Mouse (Mus musculus): ENCODE results near the gene Mrpl58. TPM values are rescaled to one million over a fixed set of nuclear protein-coding genes. Genes with fewer than 3 reads are reported as not detected.

The Mrpl58 gene
- polyA plus RNA-seq, 2 experiments: 37.8 to 90.7 TPM

DNA sequence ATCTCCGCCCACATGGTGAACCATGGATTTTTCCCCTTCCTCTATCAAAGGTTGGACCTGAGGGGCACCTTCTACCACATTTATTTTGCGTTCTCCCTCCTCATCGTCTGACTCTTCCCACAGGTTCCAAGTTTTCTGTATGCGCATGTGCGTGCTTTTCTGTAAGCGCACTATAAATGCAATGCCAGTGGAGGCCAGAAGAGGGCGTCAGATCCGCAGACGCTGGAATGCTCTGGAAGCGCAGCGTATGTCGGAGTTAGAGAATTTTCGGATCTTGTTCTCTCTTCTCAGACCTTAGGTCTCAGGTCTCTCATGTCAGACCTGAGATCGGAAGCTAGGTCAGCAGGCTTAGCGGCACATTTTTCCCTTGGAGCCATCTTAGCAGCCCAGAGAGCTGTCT lies 52.1 kb downstream of the Mrpl58 start:
- H3K4me3 ChIP-seq (ENCODE audit: insufficient read depth in 1 of 2, low read depth in 2 of 2, low read length in 2 of 2): no peak overlapping the region
- TF ChIP-seq CTCF (IDR thresholded peaks at IDR 0.05; ENCODE audit: low read depth) (peak; percentile 53), EP300 (IDR thresholded peaks at IDR 0.05; ENCODE audit: low read depth) (no peak)
- no peaks in the 10 kb centered on the region for H3K36me3 ChIP-seq (replicated peaks; ENCODE audit: control insufficient read depth, insufficient read depth, low read depth)
- DNase-seq (ENCODE audit: low read depth in 3 of 3, low spot score in 3 of 3) (no peak), ATAC-seq (ENCODE audit: insufficient read depth) (no peak)
- H3K27me3 ChIP-seq (ENCODE audit: control insufficient read depth, insufficient read depth, low read length): no peaks in the 10 kb centered on the region; the same call in 1 of the 2 replicates
- WGBS (ENCODE audit: insufficient replicate concordance): 78% methylated on average over 15 of the region's 15 CpGs
- no peaks in the 10 kb centered on the region for H3K4me1 ChIP-seq (replicated peaks; ENCODE audit: control insufficient read depth in 2 of 2, insufficient read depth in 2 of 2, low read length in 1 of 2)
- no peak overlapping the region for H3K27ac ChIP-seq
- no peak overlapping the region for H3K4me2 ChIP-seq (ENCODE audit: low read depth)
- no peak overlapping the region for H3K9ac ChIP-seq (replicated peaks)
- H3K9me3 ChIP-seq (ENCODE audit: control insufficient read depth, low read length): no peaks in the 10 kb centered on the region

DNA sequence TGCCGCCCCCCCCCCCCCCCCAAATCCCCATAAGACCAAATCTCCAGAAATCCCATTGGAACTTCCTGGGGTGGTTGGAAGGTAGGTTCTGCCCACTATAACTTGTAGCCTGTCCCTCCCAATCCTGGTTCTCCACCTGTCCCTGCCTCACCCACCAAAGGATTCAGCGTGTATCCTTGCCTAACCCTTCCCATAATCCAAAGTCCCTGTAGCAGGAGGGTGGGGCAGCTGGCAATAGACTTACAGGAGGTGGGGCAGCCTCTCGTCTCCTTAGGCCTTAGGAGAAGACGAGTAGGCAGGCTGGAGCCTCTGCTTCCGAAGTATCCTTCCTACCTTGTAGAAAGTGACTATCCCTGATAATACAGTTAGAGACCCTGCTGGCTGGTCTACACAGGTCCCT lies 52.6 kb downstream of the Mrpl58 start:
- H3K27me3 ChIP-seq (ENCODE audit: control insufficient read depth, insufficient read depth, low read length): no peaks in the 10 kb centered on the region; the same call in 1 of the 2 replicates
- no peak for TF ChIP-seq CTCF (IDR thresholded peaks at IDR 0.05; ENCODE audit: low read depth)
- no peak for TF ChIP-seq EP300 (IDR thresholded peaks at IDR 0.05; ENCODE audit: low read depth)
- WGBS (ENCODE audit: insufficient replicate concordance): 69% methylated on average over 5 of the region's 5 CpGs
- no peaks in the 10 kb centered on the region for H3K36me3 ChIP-seq (replicated peaks; ENCODE audit: control insufficient read depth, insufficient read depth, low read depth)
- no peaks in the 10 kb centered on the region for H3K4me1 ChIP-seq (replicated peaks; ENCODE audit: control insufficient read depth in 2 of 2, insufficient read depth in 2 of 2, low read length in 1 of 2)
- no peak for DNase-seq (ENCODE audit: low read depth in 3 of 3, low spot score in 3 of 3)
- no peaks in the 10 kb centered on the region for H3K9me3 ChIP-seq (ENCODE audit: control insufficient read depth, low read length)
- H3K4me3 ChIP-seq (ENCODE audit: insufficient read depth in 1 of 2, low read depth in 2 of 2, low read length in 2 of 2): no peak overlapping the region
- no peak overlapping the region for H3K4me2 ChIP-seq (ENCODE audit: low read depth)
- no peak overlapping the region for H3K9ac ChIP-seq (replicated peaks)
- H3K27ac ChIP-seq: no peak overlapping the region
- ATAC-seq (ENCODE audit: insufficient read depth): no peak

DNA sequence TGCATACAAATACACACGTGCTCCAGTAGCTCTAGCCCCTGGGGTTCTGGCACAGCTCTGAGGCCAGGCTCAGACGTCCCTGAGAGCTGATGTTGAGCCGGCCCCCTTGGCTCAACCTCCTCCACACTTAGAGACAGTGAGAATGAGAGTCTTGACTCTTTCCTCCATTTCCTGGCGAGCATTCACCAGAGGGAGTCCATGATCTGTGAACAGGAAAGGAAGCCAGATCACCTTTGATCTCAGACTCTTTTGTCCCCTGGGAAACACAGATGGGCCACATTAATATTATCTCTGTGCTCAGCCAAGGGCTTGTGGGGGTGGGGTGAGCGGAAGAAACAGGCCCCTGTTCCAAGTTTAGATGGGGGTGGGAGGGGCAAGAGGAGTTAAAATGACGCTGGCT lies 53.9 kb downstream of the Mrpl58 start:
- 37% methylated on average over 6 of the region's 6 CpGs for WGBS (ENCODE audit: insufficient replicate concordance)
- H3K36me3 ChIP-seq (replicated peaks; ENCODE audit: control insufficient read depth, insufficient read depth, low read depth): no peaks in the 10 kb centered on the region
- TF ChIP-seq CTCF (IDR thresholded peaks at IDR 0.05; ENCODE audit: low read depth) (no peak), EP300 (IDR thresholded peaks at IDR 0.05; ENCODE audit: low read depth) (no peak)
- H3K27me3 ChIP-seq (ENCODE audit: control insufficient read depth, insufficient read depth, low read length): no peaks in the 10 kb centered on the region; the same call in 1 of the 2 replicates
- ATAC-seq (ENCODE audit: insufficient read depth): 0 out of 2 replicates have a peak, but pooled peaks have one; percentile 23
- no peaks in the 10 kb centered on the region for H3K9me3 ChIP-seq (ENCODE audit: control insufficient read depth, low read length)
- no peak overlapping the region for H3K27ac ChIP-seq
- H3K4me2 ChIP-seq (ENCODE audit: low read depth): no peak overlapping the region
- no peak for DNase-seq (ENCODE audit: low read depth in 3 of 3, low spot score in 3 of 3)
- no peaks in the 10 kb centered on the region for H3K4me1 ChIP-seq (replicated peaks; ENCODE audit: control insufficient read depth in 2 of 2, insufficient read depth in 2 of 2, low read length in 1 of 2)
- no peak overlapping the region for H3K4me3 ChIP-seq (ENCODE audit: insufficient read depth in 1 of 2, low read depth in 2 of 2, low read length in 2 of 2)
- no peak overlapping the region for H3K9ac ChIP-seq (replicated peaks)

- Histone ChIP-seq H3K4me3 (ENCODE audit: insufficient read depth in 1 of 2, low read depth in 2 of 2, low read length in 2 of 2) (no peak overlapping the region), H3K4me1 (replicated peaks; ENCODE audit: control insufficient read depth in 2 of 2, insufficient read depth in 2 of 2, low read length in 1 of 2) (no peaks in the 10 kb centered on the region), H3K9me3 (ENCODE audit: control insufficient read depth, low read length) (no peaks in the 10 kb centered on the region), H3K27me3 (ENCODE audit: control insufficient read depth, insufficient read depth, low read length) (no peaks in the 10 kb centered on the region; the same call in 1 of the 2 replicates), H3K9ac (replicated peaks) (no peak overlapping the region), H3K36me3 (replicated peaks; ENCODE audit: control insufficient read depth, insufficient read depth, low read depth) (no peaks in the 10 kb centered on the region), H3K4me2 (ENCODE audit: low read depth) (no peak overlapping the region), H3K27ac (no peak overlapping the region)
- no peak for TF ChIP-seq CTCF (IDR thresholded peaks at IDR 0.05; ENCODE audit: low read depth)
- TF ChIP-seq EP300 (IDR thresholded peaks at IDR 0.05; ENCODE audit: low read depth): no peak
- DNase-seq (ENCODE audit: low read depth in 3 of 3, low spot score in 3 of 3) (no peak), ATAC-seq (ENCODE audit: insufficient read depth) (no peak)
- 21% methylated on average over 8 of the region's 8 CpGs for WGBS (ENCODE audit: insufficient replicate concordance)
These were observed 57.4 kb downstream of the Mrpl58 start for GRCm38 (mm10) chr11:115460976-115461375.

- Histone ChIP-seq H3K4me2 (ENCODE audit: low read depth) (no peak overlapping the region), H3K36me3 (replicated peaks; ENCODE audit: control insufficient read depth, insufficient read depth, low read depth) (no peaks in the 10 kb centered on the region), H3K9me3 (ENCODE audit: control insufficient read depth, low read length) (no peaks in the 10 kb centered on the region), H3K27ac (no peak overlapping the region), H3K27me3 (ENCODE audit: control insufficient read depth, insufficient read depth, low read length) (no peaks in the 10 kb centered on the region; the same call in 1 of the 2 replicates), H3K4me3 (ENCODE audit: insufficient read depth in 1 of 2, low read depth in 2 of 2, low read length in 2 of 2) (no peak overlapping the region), H3K9ac (replicated peaks) (no peak overlapping the region), H3K4me1 (replicated peaks; ENCODE audit: control insufficient read depth in 2 of 2, insufficient read depth in 2 of 2, low read length in 1 of 2) (no peaks in the 10 kb centered on the region)
- ATAC-seq (ENCODE audit: insufficient read depth): no peak
- TF ChIP-seq EP300 (IDR thresholded peaks at IDR 0.05; ENCODE audit: low read depth): no peak
- no peak for TF ChIP-seq CTCF (IDR thresholded peaks at IDR 0.05; ENCODE audit: low read depth)
- DNase-seq (ENCODE audit: low read depth in 3 of 3, low spot score in 3 of 3): no peak
- WGBS (ENCODE audit: insufficient replicate concordance): 59% methylated on average over 5 of the region's 5 CpGs
These were observed 58.3 kb downstream of the Mrpl58 start for GRCm38 (mm10) chr11:115461846-115462242.

Small RNA genes lying within 50 kb of the gene (microRNA-seq; reads per million reads assigned to microRNA genes)
- not detected for gene Mir3968

Other genes starting within 250 kb of the Mrpl58 start
- gene Slc9a3r1, start 240.4 kb upstream of the Mrpl58 start, polyA plus RNA-seq (2012; rRNA removed): 37.9 and 41.4 TPM in 2 replicates
- 49.6 and 58.3 TPM in 2 replicates for gene Slc9a3r1, start 240.4 kb upstream of the Mrpl58 start, polyA plus RNA-seq (2014; fragmentation: Nextera tagmentation; extraction: Ambion mirVana)
- gene Tmem104, start 216.3 kb upstream of the Mrpl58 start, polyA plus RNA-seq (2012; rRNA removed): 1.7 and 2.1 TPM in 2 replicates
- gene Tmem104, start 216.3 kb upstream of the Mrpl58 start, polyA plus RNA-seq (2014; fragmentation: Nextera tagmentation; extraction: Ambion mirVana): 4.0 and 4.1 TPM in 2 replicates
- 6.0 and 7.7 TPM in 2 replicates for gene Nat9, start 215.9 kb upstream of the Mrpl58 start, polyA plus RNA-seq (2012; rRNA removed)
- 8.2 and 8.5 TPM in 2 replicates for gene Nat9, start 215.9 kb upstream of the Mrpl58 start, polyA plus RNA-seq (2014; fragmentation: Nextera tagmentation; extraction: Ambion mirVana)
- 0.17 and 0.21 TPM in 2 replicates for gene Grin2c, start 136.5 kb upstream of the Mrpl58 start, polyA plus RNA-seq (2012; rRNA removed)
- 0.05 TPM in 1 of 2 replicates, not detected in the other for gene Grin2c, start 136.5 kb upstream of the Mrpl58 start, polyA plus RNA-seq (2014; fragmentation: Nextera tagmentation; extraction: Ambion mirVana)
- gene Fdxr, start 126.7 kb upstream of the Mrpl58 start, polyA plus RNA-seq (2012; rRNA removed): 11.9 and 13.7 TPM in 2 replicates
- gene Fdxr, start 126.7 kb upstream of the Mrpl58 start, polyA plus RNA-seq (2014; fragmentation: Nextera tagmentation; extraction: Ambion mirVana): 12.3 and 13.3 TPM in 2 replicates
- gene Fads6, start 106.1 kb upstream of the Mrpl58 start, polyA plus RNA-seq (2012; rRNA removed): 6.6 and 6.7 TPM in 2 replicates
- gene Fads6, start 106.1 kb upstream of the Mrpl58 start, polyA plus RNA-seq (2014; fragmentation: Nextera tagmentation; extraction: Ambion mirVana): 2.8 TPM in 2 replicates
- gene Otop2, start 96.6 kb upstream of the Mrpl58 start, polyA plus RNA-seq (2012; rRNA removed): not detected in 2 replicates
- not detected in 2 replicates for gene Otop2, start 96.6 kb upstream of the Mrpl58 start, polyA plus RNA-seq (2014; fragmentation: Nextera tagmentation; extraction: Ambion mirVana)
- 0.04 and 0.06 TPM in 2 replicates for gene Ush1g, start 81.7 kb upstream of the Mrpl58 start, polyA plus RNA-seq (2012; rRNA removed)
- gene Ush1g, start 81.7 kb upstream of the Mrpl58 start, polyA plus RNA-seq (2014; fragmentation: Nextera tagmentation; extraction: Ambion mirVana): 0.06 and 0.16 TPM in 2 replicates
- gene Otop3, start 69.0 kb upstream of the Mrpl58 start, polyA plus RNA-seq (2012; rRNA removed): not detected in 2 replicates
- gene Otop3, start 69.0 kb upstream of the Mrpl58 start, polyA plus RNA-seq (2014; fragmentation: Nextera tagmentation; extraction: Ambion mirVana): not detected in 2 replicates
- 0.54 and 0.59 TPM in 2 replicates for gene Hid1, start 36.0 kb upstream of the Mrpl58 start, polyA plus RNA-seq (2012; rRNA removed)
- gene Hid1, start 36.0 kb upstream of the Mrpl58 start, polyA plus RNA-seq (2014; fragmentation: Nextera tagmentation; extraction: Ambion mirVana): 0.50 and 0.86 TPM in 2 replicates
- gene Cdr2l, start 21.8 kb upstream of the Mrpl58 start, polyA plus RNA-seq (2012; rRNA removed): 1.5 and 1.7 TPM in 2 replicates
- gene Cdr2l, start 21.8 kb upstream of the Mrpl58 start, polyA plus RNA-seq (2014; fragmentation: Nextera tagmentation; extraction: Ambion mirVana): 0.86 and 1.0 TPM in 2 replicates
- gene Atp5h, start 16.2 kb downstream of the Mrpl58 start, polyA plus RNA-seq (2012; rRNA removed): 212 and 334 TPM in 2 replicates
- 616 and 620 TPM in 2 replicates for gene Atp5h, start 16.2 kb downstream of the Mrpl58 start, polyA plus RNA-seq (2014; fragmentation: Nextera tagmentation; extraction: Ambion mirVana)
- 5.3 and 5.8 TPM in 2 replicates for gene Kctd2, start 16.4 kb downstream of the Mrpl58 start, polyA plus RNA-seq (2012; rRNA removed)
- 5.2 and 5.6 TPM in 2 replicates for gene Kctd2, start 16.4 kb downstream of the Mrpl58 start, polyA plus RNA-seq (2014; fragmentation: Nextera tagmentation; extraction: Ambion mirVana)
- gene Trim80, start 36.8 kb downstream of the Mrpl58 start, polyA plus RNA-seq (2012; rRNA removed): 0.07 and 0.10 TPM in 2 replicates
- 0.06 and 0.13 TPM in 2 replicates for gene Trim80, start 36.8 kb downstream of the Mrpl58 start, polyA plus RNA-seq (2014; fragmentation: Nextera tagmentation; extraction: Ambion mirVana)
- 0.02 TPM in 2 replicates for gene Slc16a5, start 58.7 kb downstream of the Mrpl58 start, polyA plus RNA-seq (2012; rRNA removed)
- gene Slc16a5, start 58.7 kb downstream of the Mrpl58 start, polyA plus RNA-seq (2014; fragmentation: Nextera tagmentation; extraction: Ambion mirVana): 0.05 TPM in 1 of 2 replicates, not detected in the other
- gene Armc7, start 71.9 kb downstream of the Mrpl58 start, polyA plus RNA-seq (2012; rRNA removed): 2.1 and 2.2 TPM in 2 replicates
- 2.0 and 2.2 TPM in 2 replicates for gene Armc7, start 71.9 kb downstream of the Mrpl58 start, polyA plus RNA-seq (2014; fragmentation: Nextera tagmentation; extraction: Ambion mirVana)
- 27.8 and 31.9 TPM in 2 replicates for gene Nt5c, start 88.1 kb downstream of the Mrpl58 start, polyA plus RNA-seq (2012; rRNA removed)
- 50.7 and 50.9 TPM in 2 replicates for gene Nt5c, start 88.1 kb downstream of the Mrpl58 start, polyA plus RNA-seq (2014; fragmentation: Nextera tagmentation; extraction: Ambion mirVana)
- gene Jpt1, start 110.6 kb downstream of the Mrpl58 start, polyA plus RNA-seq (2012; rRNA removed): 138 and 151 TPM in 2 replicates
- 233 and 256 TPM in 2 replicates for gene Jpt1, start 110.6 kb downstream of the Mrpl58 start, polyA plus RNA-seq (2014; fragmentation: Nextera tagmentation; extraction: Ambion mirVana)
- gene Sumo2, start 132.5 kb downstream of the Mrpl58 start, polyA plus RNA-seq (2012; rRNA removed): 161 and 198 TPM in 2 replicates
- gene Sumo2, start 132.5 kb downstream of the Mrpl58 start, polyA plus RNA-seq (2014; fragmentation: Nextera tagmentation; extraction: Ambion mirVana): 393 and 406 TPM in 2 replicates
- gene Nup85, start 160.7 kb downstream of the Mrpl58 start, polyA plus RNA-seq (2012; rRNA removed): 96.0 and 109 TPM in 2 replicates
- gene Nup85, start 160.7 kb downstream of the Mrpl58 start, polyA plus RNA-seq (2014; fragmentation: Nextera tagmentation; extraction: Ambion mirVana): 118 and 125 TPM in 2 replicates
- 16.2 and 24.1 TPM in 2 replicates for gene Mrps7, start 200.2 kb downstream of the Mrpl58 start, polyA plus RNA-seq (2012; rRNA removed)
- gene Mrps7, start 200.2 kb downstream of the Mrpl58 start, polyA plus RNA-seq (2014; fragmentation: Nextera tagmentation; extraction: Ambion mirVana): 52.6 and 53.3 TPM in 2 replicates
- 9.2 and 17.2 TPM in 2 replicates for gene Gga3, start 200.3 kb downstream of the Mrpl58 start, polyA plus RNA-seq (2012; rRNA removed)
- 6.4 and 7.2 TPM in 2 replicates for gene Gga3, start 200.3 kb downstream of the Mrpl58 start, polyA plus RNA-seq (2014; fragmentation: Nextera tagmentation; extraction: Ambion mirVana)
- 21.1 and 25.6 TPM in 2 replicates for gene Mif4gd, start 209.2 kb downstream of the Mrpl58 start, polyA plus RNA-seq (2012; rRNA removed)
- 24.3 and 25.6 TPM in 2 replicates for gene Mif4gd, start 209.2 kb downstream of the Mrpl58 start, polyA plus RNA-seq (2014; fragmentation: Nextera tagmentation; extraction: Ambion mirVana)
- gene Slc25a19, start 224.5 kb downstream of the Mrpl58 start, polyA plus RNA-seq (2012; rRNA removed): 7.4 and 10.5 TPM in 2 replicates
- 8.5 and 9.4 TPM in 2 replicates for gene Slc25a19, start 224.5 kb downstream of the Mrpl58 start, polyA plus RNA-seq (2014; fragmentation: Nextera tagmentation; extraction: Ambion mirVana)

Measured in liver, embryonic 14.5 days (tissue).